Mouse (Mus musculus): ENCODE results near the gene Kcnn1.

- TF ChIP-seq CTCF (IDR thresholded peaks at IDR 0.05) (no peak), POLR2A (IDR thresholded peaks at IDR 0.05; ENCODE audit: insufficient read depth, low read depth, low read length) (no peak)
Observed at GRCm38 (mm10) chr8:70816679-70817078, 46.4 kb downstream of the Kcnn1 start.
